In the genomic region with DNA sequence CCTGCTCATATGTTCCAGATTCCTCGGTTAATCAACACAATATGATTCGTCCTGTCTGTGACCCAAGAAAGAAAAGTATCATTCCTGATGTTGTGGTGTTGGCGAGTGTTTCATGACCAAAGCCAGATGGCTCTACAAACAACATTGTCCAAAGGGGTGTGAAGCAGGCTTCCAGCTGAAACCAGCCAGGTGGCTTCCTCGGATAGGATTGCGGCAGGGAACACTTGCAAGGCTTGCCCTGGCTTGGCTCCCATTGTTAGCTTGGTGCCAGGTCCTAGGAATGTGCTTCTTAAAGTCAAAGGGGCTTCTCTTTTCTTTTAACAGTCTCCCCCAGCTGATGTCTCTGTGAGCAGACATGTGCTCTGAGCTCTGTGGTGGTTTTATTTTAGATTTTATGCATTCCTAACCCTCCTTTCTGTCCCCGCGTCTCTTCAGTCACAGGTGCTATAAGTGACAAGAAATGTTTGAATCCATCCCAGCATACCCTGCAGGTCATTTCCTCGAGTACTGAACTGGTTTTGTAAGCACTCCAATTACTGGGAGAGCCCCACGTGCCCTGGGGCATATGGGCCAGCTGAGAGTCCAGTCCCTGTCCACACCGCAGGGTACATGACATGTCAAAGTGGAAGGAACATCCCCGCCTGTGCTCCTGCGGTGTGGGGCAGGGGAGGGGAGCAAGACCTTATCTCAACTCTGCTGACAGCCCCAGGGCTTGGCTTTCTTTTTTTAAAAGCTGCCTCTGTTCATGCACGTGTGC, we compare ENCODE assay signal across 9 mouse cellular contexts.
DNase-seq lines count a peak whose midpoint lies in the region; ATAC-seq lines count a peak whose summit lies in the region.
"Had no signal": no experiment of that assay in that cellular context is flagged by ENCODE, and none has a peak within 500 bp of the region (broad histone marks: within the 10 kb centered on the region; RNA-seq: fewer than 3 reads in every experiment).

No protein-coding gene starts in this region.

- no peak for DNase-seq in hindbrain, embryonic 14.5 days (ENCODE audit: low spot score)
- DNase-seq in cerebellum, adult 11-12 months = peak; percentile 96
- DNase-seq in gastrocnemius, postnatal 25 days = peak; percentile 60
- DNase-seq in kidney, postnatal 25 days = peak; percentile 20 to 44
- DNase-seq in MN1 (ENCODE audit: low spot score) = no peak

- 0 out of 2 replicates have a peak, but pooled peaks have one; percentile 17 for ATAC-seq in hindbrain, embryonic 16.5 days
- ATAC-seq in hindbrain, embryonic 14.5 days (ENCODE audit: low FRiP score) = no peak
- ATAC-seq in erythroid progenitor cell, adult 5-6 weeks (replicated peaks; ENCODE audit: low FRiP score, poor library complexity, severe bottlenecking) = no peak
- no peak for ATAC-seq in granulocyte monocyte progenitor cell, adult 5-6 weeks (replicated peaks; ENCODE audit: poor library complexity, severe bottlenecking)

- H3K27ac ChIP-seq in hindbrain, embryonic 16.5 days (ENCODE audit: low read depth, low read length) = no peak overlapping the region
- H3K27ac ChIP-seq in hindbrain, embryonic 14.5 days = no peak overlapping the region
- H3K27ac ChIP-seq: lung, embryonic 15.5 days had no signal

- no peak overlapping the region for H3K4me2 ChIP-seq in hindbrain, embryonic 16.5 days (ENCODE audit: low read length)
- no peak overlapping the region for H3K4me2 ChIP-seq in hindbrain, embryonic 14.5 days (replicated peaks)
- H3K4me2 ChIP-seq: lung, embryonic 15.5 days had no signal

- H3K4me1 ChIP-seq in hindbrain, embryonic 16.5 days (ENCODE audit: control insufficient read depth, insufficient read depth, low read depth, low read length) = no peaks in the 10 kb centered on the region; the same call in 1 of the 2 replicates
- H3K4me1 ChIP-seq in hindbrain, embryonic 14.5 days (replicated peaks; ENCODE audit: control insufficient read depth, insufficient read depth, low read length) = peaks cover 8% of the 10 kb centered on the region; the same call in 1 of the 2 replicates

- H3K9ac ChIP-seq in hindbrain, embryonic 16.5 days (ENCODE audit: low read depth, low read length) = no peak overlapping the region
- no peak overlapping the region for H3K9ac ChIP-seq in hindbrain, embryonic 14.5 days
- H3K9ac ChIP-seq: lung, embryonic 15.5 days had no signal

- 51% methylated on average over 13 of the region's 13 CpGs for WGBS in hindbrain, embryonic 16.5 days
- WGBS in hindbrain, embryonic 14.5 days = 54% methylated on average over 13 of the region's 13 CpGs

- no peaks in the 10 kb centered on the region for H3K9me3 ChIP-seq in hindbrain, embryonic 16.5 days (ENCODE audit: control insufficient read depth, low read length)
- H3K9me3 ChIP-seq in hindbrain, embryonic 14.5 days (ENCODE audit: control insufficient read depth, low read length) = no peaks in the 10 kb centered on the region
- H3K9me3 ChIP-seq: lung, embryonic 15.5 days had no signal

- H3K27me3 ChIP-seq in hindbrain, embryonic 16.5 days (replicated peaks; ENCODE audit: control insufficient read depth, insufficient read depth, low read length) = no peaks in the 10 kb centered on the region
- H3K27me3 ChIP-seq in hindbrain, embryonic 14.5 days (ENCODE audit: control insufficient read depth, insufficient read depth, low read length) = no peaks in the 10 kb centered on the region
- H3K27me3 ChIP-seq: lung, embryonic 15.5 days had no signal

- no peaks in the 10 kb centered on the region for H3K36me3 ChIP-seq in hindbrain, embryonic 16.5 days (ENCODE audit: control insufficient read depth, insufficient read depth, low read length)
- H3K36me3 ChIP-seq in hindbrain, embryonic 14.5 days (replicated peaks; ENCODE audit: control insufficient read depth, insufficient read depth) = no peaks in the 10 kb centered on the region
- H3K36me3 ChIP-seq: lung, embryonic 15.5 days had no signal

- H3K4me3 ChIP-seq in hindbrain, embryonic 16.5 days (ENCODE audit: low read length) = no peak overlapping the region
- no peak overlapping the region for H3K4me3 ChIP-seq in hindbrain, embryonic 14.5 days (replicated peaks; ENCODE audit: low read length)
- H3K4me3 ChIP-seq: lung, embryonic 15.5 days had no signal

Comparison
In these comparisons a context has a peak if more than half of its experiments do, and no peak if none do; other contexts are left out.
1. DNase-seq: peak in cerebellum, adult 11-12 months (single experiment), gastrocnemius, postnatal 25 days (single experiment) and kidney, postnatal 25 days (2 of 2); none in hindbrain, embryonic 14.5 days (single experiment) and MN1 (single experiment).